Mouse (Mus musculus) CH12.LX (cell line): Measurements from ENCODE around the gene Nr0b2. TPM values are rescaled to one million over a fixed set of nuclear protein-coding genes. Genes with fewer than 3 reads are reported as not detected.

Experiments
- DNase-seq: peaks from one replicate; pipeline ENCODE4 v3.0.0-alpha.2; 2013; ENCODE audit errors: extremely low read depth
- H3K27ac ChIP-seq: 2 replicates; pipeline ENCODE4 v1.5.1; 2012; ENCODE audit warnings: low read depth, mild to moderate bottlenecking, control low read depth, moderate library complexity; ENCODE audit not compliant: insufficient read depth
- H3K27me3 ChIP-seq: replicated peaks from 2 replicates; pipeline ENCODE3; 2012; ENCODE audit warnings: inconsistent platforms
- H3K36me3 ChIP-seq, 2 experiments: replicated peaks in 1 of 2; 2 replicates each; pipeline versions ENCODE3 to v1.6.1; 2012; ENCODE audit warnings: inconsistent platforms in 1 of 2, low read length in 1 of 2, mild to moderate bottlenecking in 1 of 2, mixed read lengths in 1 of 2, moderate library complexity in 1 of 2; ENCODE audit not compliant: control insufficient read depth in 1 of 2, insufficient read depth in 1 of 2
- H3K4me1 ChIP-seq, 2 experiments: 2 replicates each; pipeline ENCODE4 v1.6.1; 2012; ENCODE audit warnings: inconsistent platforms in 1 of 2, moderate library complexity in 1 of 2; ENCODE audit not compliant: insufficient read depth in 2 of 2, control insufficient read depth in 1 of 2
- H3K4me2 ChIP-seq: 2 replicates; pipeline ENCODE4 v1.6.1; 2012; ENCODE audit warnings: low read depth, mild to moderate bottlenecking, control low read depth; ENCODE audit not compliant: poor library complexity, insufficient read depth, severe bottlenecking
- H3K4me3 ChIP-seq, 3 experiments: fragments of 150-350 bp in 1 of 3; sonication (generic) in 1 of 3; replicated peaks in 1 of 3; 2 replicates each; pipeline versions ENCODE3 to v1.5.1; 2011 to 2012; ENCODE audit warnings: low read depth in 2 of 3, low read length in 2 of 3, mild to moderate bottlenecking in 2 of 3, moderate library complexity in 2 of 3, control low read depth in 1 of 3, improper control_type of control experiment in 1 of 3, inconsistent platforms in 1 of 3, mixed read lengths in 1 of 3; ENCODE audit not compliant: poor library complexity in 1 of 3
- H3K79me2 ChIP-seq: replicated peaks from 2 replicates; pipeline ENCODE4 v1.6.1; 2012; ENCODE audit warnings: mild to moderate bottlenecking, moderate library complexity; ENCODE audit not compliant: control insufficient read depth, poor library complexity, insufficient read depth, severe bottlenecking; ENCODE audit errors: extremely low read depth
- H3K9ac ChIP-seq: 2 replicates; pipeline ENCODE4 v1.6.1; 2012; ENCODE audit warnings: low read depth, mild to moderate bottlenecking, control low read depth, moderate library complexity; ENCODE audit not compliant: insufficient read depth
- H3K9me3 ChIP-seq: replicated peaks from 2 replicates; pipeline ENCODE3; 2012; ENCODE audit warnings: low read length, inconsistent platforms, mixed read lengths
- CTCF ChIP-seq, 2 experiments: IDR thresholded peaks in 1 of 2; conservative IDR thresholded peaks in 1 of 2; 2 replicates each; pipeline ENCODE4 v1.5.1; 2011 to 2012; ENCODE audit warnings: low read depth in 2 of 2, low read length in 2 of 2, improper control_type of control experiment in 1 of 2, inconsistent platforms in 1 of 2, mild to moderate bottlenecking in 1 of 2, moderate library complexity in 1 of 2
- ETS1 ChIP-seq: conservative IDR thresholded peaks from 2 replicates; pipeline ENCODE4 v1.6.1; 2012; ENCODE audit warnings: low read depth, mild to moderate bottlenecking, inconsistent platforms, low read length, improper control_type of control experiment, moderate library complexity
- KAT2A ChIP-seq: IDR thresholded peaks from 2 replicates; pipeline ENCODE4 v1.6.1; 2012; ENCODE audit warnings: low read length, improper control_type of control experiment, inconsistent platforms; ENCODE audit not compliant: insufficient replicate concordance
- MYC ChIP-seq: IDR thresholded peaks from 2 replicates; pipeline ENCODE4 v1.6.1; 2011; ENCODE audit warnings: low read depth, mild to moderate bottlenecking, improper control_type of control experiment, low read length
- POLR2A ChIP-seq: IDR thresholded peaks from 2 replicates; pipeline ENCODE4 v1.6.1; 2011; ENCODE audit warnings: low read depth, mild to moderate bottlenecking, improper control_type of control experiment, low read length
- RAD21 ChIP-seq: IDR thresholded peaks from 2 replicates; pipeline ENCODE4 v1.6.1; 2011; ENCODE audit warnings: low read depth, mild to moderate bottlenecking, low read length, improper control_type of control experiment, moderate library complexity
- SMC3 ChIP-seq: IDR thresholded peaks from 2 replicates; pipeline ENCODE4 v1.6.1; 2011; ENCODE audit warnings: low read depth, low read length, improper control_type of control experiment
- ZC3H11A ChIP-seq: IDR thresholded peaks from 2 replicates; pipeline ENCODE4 v1.6.1; 2012; ENCODE audit warnings: low read depth, mild to moderate bottlenecking, inconsistent platforms, low read length, improper control_type of control experiment
- ZMIZ1 ChIP-seq: IDR thresholded peaks from 2 replicates; pipeline ENCODE4 v1.6.1; 2012; ENCODE audit warnings: low read depth, mild to moderate bottlenecking, inconsistent platforms, low read length, improper control_type of control experiment
- dilution Hi-C: fragments of 300-500 bp; cut with MboI; formaldehyde crosslinking; loops from 2 replicates; pipeline ENCODE4 v1.14.3; 2020; ENCODE audit warnings: low sequenced_read_pairs; ENCODE audit not compliant: extremely low pct_unique_long_range_greater_than_20kb, extremely low pct_ligation_motif_present
- in situ Hi-C: fragments of 300-500 bp; cut with MboI; formaldehyde crosslinking; loops from 3 replicates; pipeline ENCODE4 v1.14.3; 2019; ENCODE audit warnings: low sequenced_read_pairs, low pct_ligation_motif_present, low pct_unique_long_range_greater_than_20kb, mixed read lengths
- polyA plus RNA-seq: library from polyadenylated mRNA; unstranded; fragments of >175 nt; gene quantifications from 2 replicates; pipeline ENCODE4 v1.2.1, GENCODE M21; 2012; ENCODE audit warnings: low read depth; ENCODE audit not compliant: insufficient read length
- total RNA-seq, 2 experiments: library from RNA; depleted of rRNA; stranded (reverse); fragments of 300-350 nt in 1 of 2; fragments of >200 nt in 1 of 2; gene quantifications; 2 replicates each; pipeline ENCODE4 v1.2.3; 2012 to 2014

The Nr0b2 gene
- total and polyA plus RNA-seq, 3 experiments, result not detected

DNA sequence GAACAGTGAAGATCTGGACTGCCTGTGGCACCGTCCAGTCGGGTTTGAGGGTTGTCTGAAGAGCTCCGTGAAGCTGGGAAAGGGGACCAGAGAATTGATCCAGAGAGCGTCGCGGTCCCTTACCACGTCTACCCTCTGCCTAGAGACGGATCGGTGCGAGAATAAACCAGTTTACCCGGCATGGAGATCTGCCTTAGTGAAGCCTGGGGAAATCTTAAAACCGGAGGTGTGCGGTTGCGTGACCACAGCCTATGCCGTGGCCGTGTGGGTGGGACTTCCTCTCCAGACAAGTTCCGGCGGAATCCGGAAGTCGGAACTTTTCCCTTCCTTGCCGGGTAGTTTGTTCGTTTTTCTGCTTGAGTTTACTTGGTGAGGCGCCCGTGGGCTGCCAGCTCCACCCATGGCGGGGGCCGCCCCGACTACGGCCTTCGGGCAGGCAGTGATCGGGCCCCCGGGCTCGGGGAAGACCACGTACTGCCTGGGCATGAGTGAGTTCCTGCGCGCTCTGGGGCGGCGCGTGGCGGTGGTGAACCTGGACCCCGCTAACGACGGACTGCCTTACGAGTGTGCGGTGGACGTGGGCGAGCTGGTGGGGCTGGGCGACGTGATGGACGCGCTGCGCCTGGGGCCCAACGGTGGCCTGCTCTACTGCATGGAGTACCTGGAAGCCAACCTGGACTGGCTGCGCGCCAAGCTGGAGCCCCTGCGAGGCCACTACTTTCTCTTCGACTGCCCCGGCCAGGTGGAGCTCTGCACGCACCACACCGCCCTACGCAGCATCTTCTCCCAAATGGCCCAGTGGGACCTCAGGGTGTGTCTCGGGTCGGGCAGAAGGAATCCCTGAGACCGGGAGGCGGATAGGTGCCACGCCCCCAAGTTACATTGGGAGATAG is 31.1 kb downstream of the Nr0b2 start, which contains the start of gene Gpn2 (continued):
- TF ChIP-seq MYC (peak; percentile 58; the same call in 1 of the 2 replicates), POLR2A (peak; percentile 83), KAT2A (peak; percentile 80; the same call in 1 of the 2 replicates), ZMIZ1 (no peak)

DNA sequence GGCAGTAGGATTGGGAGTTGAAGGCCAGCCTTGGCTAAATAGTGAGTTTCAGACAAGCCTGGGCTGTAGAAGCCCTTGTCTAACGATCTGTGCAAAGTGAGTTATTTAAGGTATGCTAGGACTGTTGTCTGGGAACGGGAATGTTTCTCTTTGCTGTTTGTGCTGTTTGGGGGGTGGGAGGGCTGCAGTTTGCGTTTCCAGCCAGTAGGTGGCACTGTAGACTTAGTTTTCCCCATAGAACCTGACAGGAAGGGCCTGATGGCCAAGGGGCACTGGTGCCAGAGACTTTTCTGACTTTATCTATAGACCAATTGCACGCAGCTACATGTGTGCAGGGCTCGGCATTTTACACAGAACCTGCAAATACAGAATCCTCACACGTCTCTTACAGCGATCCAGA is 39.4 kb downstream of the Nr0b2 start:
- H3K9ac ChIP-seq, result no peak overlapping the region
- TF ChIP-seq SMC3 (peak; percentile 77), RAD21 (peak; percentile 79), ZC3H11A (peak; percentile 3; the same call in 1 of the 2 replicates), CTCF (conservative IDR thresholded peaks at IDR 0.05 in 1 of 2, IDR thresholded peaks at IDR 0.05 in 1 of 2; ENCODE audit: low read depth in 2 of 2, low read length in 2 of 2) (peak; percentile 68 to 83), ETS1 (no peak)
- DNase-seq, result peak; percentile 62
- H3K4me3 ChIP-seq, result no peak overlapping the region
- H3K4me1 ChIP-seq, result peaks cover 12 to 33% of the 10 kb centered on the region in 2 experiments
- H3K4me2 ChIP-seq, result no peak overlapping the region
- H3K36me3 ChIP-seq, result peaks cover 32 to 55% of the 10 kb centered on the region in 2 experiments
- H3K27me3 ChIP-seq, result no peaks in the 10 kb centered on the region
- H3K79me2 ChIP-seq, result no peaks in the 10 kb centered on the region; the same call in 1 of the 2 replicates
- no peak overlapping the region for H3K27ac ChIP-seq
- H3K9me3 ChIP-seq, result no peaks in the 10 kb centered on the region
- dilution Hi-C loops (no loop called here), in situ Hi-C loops (loop anchor here (25.0 kb wide), 1 partner anchor 495 kb away; the partner anchor contains the start of gene Cd52)

DNA sequence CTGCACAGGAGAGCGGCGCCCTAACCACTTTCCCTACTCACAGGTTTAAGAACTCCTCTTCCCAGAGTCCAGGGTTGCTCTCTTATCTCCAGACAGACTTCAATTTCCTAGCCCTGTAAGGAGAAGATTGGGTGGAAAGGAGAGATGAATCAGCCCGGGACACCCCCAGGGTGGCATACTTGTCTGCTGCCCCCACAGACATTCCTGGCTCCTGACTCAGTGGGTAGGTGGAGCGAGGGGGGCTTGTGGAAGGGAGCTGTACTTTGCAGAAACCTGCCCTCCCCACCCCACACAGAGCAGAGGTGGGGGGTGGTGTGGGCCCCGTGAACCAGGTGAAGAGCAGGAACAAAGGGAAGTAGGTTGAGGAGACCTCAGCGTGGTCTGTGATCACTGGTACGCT is 42.4 kb downstream of the Nr0b2 start:
- peaks cover 17 to 54% of the 10 kb centered on the region in 2 experiments for H3K4me1 ChIP-seq
- no peaks in the 10 kb centered on the region for H3K79me2 ChIP-seq
- peaks cover 6 to 25% of the 10 kb centered on the region in 2 experiments for H3K36me3 ChIP-seq
- in situ Hi-C loops, result loop anchor here (5.0 to 25.0 kb wide), 3 partner anchors 37 to 492 kb away; partner anchors contain the start of gene Cd52
- dilution Hi-C loops, result no loop called here
- no peak overlapping the region for H3K4me3 ChIP-seq
- no peaks in the 10 kb centered on the region for H3K9me3 ChIP-seq
- H3K9ac ChIP-seq, result no peak overlapping the region
- TF ChIP-seq ZC3H11A, result no peak
- 0 out of 2 replicates have a peak, but pooled peaks have one; percentile 30 for TF ChIP-seq POLR2A
- no peaks in the 10 kb centered on the region for H3K27me3 ChIP-seq
- no peak for DNase-seq
- H3K27ac ChIP-seq, result peak overlapping the region; percentile 74
- H3K4me2 ChIP-seq, result peak overlapping the region; percentile 51
